Mouse (Mus musculus) kidney, postnatal 10 days (tissue): Measurements from ENCODE around the gene Lsm11.
A peak's percentile ranks its signal among the peaks of the same experiment; 100 is the strongest.

Experiments
- DNase-seq: peaks from one replicate; pipeline ENCODE4 v3.0.0; 2021; ENCODE audit warnings: mixed read lengths

Lsm11 gene

DNA sequence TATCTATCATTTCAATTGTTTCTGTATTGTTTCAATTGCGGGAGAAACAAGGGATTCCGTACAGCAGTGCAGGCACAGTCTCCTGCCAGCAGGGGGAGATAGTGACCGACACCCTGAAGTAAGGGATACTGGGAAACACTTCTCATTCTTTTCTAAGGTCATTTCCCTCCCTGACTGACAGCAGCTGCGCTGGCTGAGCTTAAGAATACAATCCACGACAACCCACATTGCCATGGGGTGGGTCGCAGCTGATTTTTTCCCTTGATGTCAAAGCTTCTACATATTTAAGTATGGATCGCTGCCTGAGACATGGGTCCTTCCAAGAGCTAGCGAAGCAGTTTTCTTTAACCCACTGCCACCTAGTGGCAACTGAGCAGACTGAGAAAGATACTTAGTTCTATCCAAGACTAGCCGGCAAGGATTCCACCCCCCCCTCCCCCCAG, 18.1 kb downstream of the Lsm11 start:
- peak; percentile 84 for DNase-seq

DNA sequence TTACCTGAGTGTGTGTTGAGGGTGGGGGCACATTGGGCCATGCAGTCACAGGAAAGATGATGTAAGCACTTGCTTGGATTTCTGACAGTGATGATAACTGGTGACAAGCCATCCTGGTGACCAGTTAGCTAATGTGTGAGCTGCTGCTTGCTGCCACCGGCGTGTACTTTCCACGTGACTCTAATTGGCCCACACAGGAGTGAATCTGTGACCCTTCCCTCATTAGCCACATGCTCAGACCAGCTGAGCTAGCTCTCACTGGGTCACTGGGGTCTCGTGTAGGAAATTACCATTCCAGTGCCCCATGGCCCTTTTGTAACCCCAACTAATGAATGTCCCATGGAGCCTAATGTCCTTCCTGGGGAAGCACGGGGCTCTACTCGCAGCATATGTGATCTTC, 19.3 kb downstream of the Lsm11 start:
- DNase-seq, result no peak

DNA sequence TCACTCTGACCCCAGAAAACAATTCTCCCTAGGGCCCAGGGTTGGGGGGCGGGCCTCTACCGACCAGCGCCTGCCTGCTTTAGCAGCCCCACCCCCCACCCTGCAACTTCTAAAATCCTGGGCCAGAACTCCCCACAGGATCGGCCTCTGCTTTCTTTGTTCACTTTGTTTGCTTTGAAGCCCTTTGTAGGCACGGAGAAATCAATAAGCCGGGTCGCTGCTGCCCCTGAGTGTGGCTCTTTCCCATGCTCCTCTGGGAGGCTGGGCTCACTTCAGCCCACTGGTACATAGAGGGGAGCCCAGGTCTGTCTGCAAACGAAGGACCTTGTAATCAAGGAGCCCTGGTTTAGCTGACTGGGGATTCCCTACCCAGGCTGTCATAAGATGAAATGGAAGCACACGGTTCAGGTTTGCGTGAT, 23.2 kb downstream of the Lsm11 start:
- no peak for DNase-seq

DNA sequence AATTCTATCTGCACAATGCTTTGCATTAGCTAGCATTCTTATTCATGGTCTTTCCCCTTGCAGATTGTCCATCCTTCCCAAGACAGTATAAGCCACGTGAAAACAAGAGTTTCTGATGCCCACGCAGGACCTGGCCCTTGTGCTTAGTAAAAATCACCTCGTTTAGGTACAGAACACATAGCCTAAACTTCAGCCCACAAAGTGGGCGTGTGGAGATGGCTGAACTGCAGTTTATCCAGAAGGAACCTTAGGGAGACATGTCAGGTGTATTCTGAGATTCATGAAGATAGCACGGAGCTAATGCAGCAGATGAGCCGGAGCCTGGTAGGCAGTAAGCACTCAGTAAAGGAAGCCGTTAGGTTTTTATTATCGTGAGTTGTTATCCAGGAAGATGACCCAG, 23.7 kb downstream of the Lsm11 start:
- no peak for DNase-seq

DNA sequence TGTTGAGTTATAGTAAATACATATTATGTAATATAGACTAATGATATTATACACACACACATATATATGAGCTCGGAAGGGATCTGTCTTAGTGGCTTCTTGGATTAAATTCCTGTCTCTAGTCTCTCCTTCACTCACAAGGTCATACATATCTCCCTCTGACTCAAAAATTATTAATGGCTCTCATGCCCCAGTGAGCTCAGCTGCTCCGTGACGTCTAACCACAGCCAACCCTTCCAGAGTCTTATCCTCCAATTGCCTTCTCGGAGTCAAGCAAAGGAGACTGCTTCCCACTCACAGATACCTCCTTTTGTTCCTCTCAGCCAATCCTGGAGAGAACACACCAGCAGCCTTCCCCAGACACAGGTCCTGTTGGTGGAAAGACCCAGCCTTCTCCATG, 25.9 kb downstream of the Lsm11 start:
- DNase-seq, result no peak

DNA sequence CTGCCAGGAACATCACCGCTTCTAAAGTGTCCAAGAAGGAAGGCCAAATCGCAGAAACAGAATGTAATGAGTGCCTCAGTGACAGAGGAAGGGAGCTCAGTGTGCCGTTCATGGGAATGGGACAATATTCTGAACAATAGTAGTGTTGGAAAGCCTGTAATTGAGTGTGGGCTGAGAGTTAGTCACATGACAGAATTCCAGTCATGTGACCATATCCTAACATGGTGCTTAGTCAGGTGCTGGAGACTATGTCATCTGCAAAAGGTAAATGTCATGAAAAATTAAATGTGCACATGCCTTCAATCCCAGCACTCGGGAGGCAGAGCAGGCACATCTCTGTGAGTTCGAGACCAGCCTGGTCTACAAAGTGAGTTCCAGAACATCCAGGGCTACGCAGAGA, 26.7 kb downstream of the Lsm11 start:
- DNase-seq, result no peak

DNA sequence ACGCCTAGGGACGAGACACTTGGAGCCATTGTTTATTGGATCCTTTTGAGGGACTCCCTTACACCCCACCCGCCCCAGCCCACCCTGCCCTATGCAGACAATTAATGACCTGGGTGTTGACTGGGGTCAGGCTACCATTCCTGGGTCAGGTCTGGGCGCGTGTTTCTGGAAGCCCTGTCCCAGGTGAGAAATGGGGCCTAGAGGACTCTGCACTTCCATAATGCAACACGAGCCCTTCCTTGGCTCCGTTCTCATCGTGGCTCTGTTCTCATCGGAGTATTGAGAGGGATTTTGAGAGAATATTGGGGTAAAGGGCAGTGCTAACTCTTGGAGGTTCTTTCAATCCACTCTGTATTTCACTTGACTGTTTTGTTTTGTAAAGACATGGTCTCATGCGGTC, 28.5 kb downstream of the Lsm11 start:
- DNase-seq, result no peak

DNA sequence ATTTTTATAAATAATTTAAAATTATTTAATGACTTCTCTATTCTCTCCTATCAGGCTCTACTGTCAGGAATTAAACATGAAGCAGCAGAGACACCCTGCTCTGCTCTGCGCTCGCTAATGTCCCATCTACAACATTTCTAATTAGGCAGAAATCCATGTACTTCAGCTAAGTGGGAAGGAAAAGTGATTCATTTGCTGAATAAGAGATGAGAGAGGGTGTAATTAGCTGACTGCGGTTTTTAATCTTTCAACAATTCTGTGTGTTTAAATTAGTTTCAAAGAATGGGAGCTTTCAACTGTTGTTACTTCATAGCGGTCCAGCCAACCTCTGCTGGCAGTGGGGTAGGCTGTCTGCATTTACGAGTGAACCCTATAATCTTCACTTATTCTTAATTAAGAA, 34.0 kb downstream of the Lsm11 start:
- no peak for DNase-seq

DNA sequence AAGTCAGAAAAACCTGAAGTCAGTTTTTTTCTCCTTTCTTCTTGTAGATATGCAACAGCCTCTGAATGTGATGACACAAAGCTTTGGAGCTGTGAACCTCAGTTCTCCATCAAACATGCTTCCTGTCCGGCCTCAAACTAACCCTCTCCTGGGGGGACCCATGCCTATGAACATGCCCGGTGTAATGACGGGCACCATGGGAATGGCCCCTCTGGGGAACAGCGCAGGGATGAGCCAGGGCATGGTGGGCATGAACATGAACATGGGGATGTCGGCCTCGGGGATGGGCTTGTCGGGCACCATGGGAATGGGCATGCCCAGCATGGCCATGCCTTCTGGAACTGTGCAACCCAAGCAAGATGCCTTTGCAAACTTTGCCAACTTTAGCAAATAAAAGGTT, 35.8 kb downstream of the Lsm11 start:
- no peak for DNase-seq

DNA sequence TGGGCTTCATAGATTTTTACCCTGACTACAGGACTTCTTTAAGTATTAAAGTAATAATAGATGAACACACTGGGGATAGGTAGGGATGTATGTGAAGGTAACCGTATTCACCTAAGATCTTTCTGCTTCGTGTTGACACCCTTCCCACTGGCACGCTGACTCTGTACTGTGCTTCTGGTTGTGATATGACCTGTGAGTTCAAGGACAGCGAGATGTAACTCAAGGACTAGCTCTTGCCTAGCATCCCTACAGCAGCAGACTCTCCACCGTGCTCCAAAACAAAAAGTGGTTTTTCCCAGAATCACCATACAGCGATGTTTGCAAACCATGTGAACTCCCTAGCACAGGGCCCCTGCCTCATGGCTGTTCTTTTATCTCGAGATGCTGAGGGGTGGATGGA, 36.7 kb downstream of the Lsm11 start:
- DNase-seq, result no peak

DNA sequence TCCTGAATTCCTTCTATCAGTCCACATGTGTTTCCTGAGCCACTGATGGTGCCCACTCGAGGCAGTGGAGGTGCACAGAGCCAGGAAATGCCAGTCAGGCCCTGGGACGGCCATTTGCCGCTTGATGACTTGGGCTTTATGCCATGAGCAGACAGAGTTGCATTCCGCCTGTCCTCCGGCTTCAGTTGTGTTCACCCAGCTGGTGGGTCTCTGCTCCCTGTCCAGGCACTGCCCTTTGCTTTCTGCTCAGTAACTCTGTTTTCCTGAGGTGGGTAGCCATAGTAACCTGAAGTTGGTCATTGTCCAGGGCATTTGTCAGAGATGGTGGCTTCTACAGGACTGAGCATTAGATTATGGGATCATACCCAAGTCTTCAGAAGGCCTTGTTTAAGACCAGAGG, 37.4 kb downstream of the Lsm11 start:
- peak; percentile 24 for DNase-seq

DNA sequence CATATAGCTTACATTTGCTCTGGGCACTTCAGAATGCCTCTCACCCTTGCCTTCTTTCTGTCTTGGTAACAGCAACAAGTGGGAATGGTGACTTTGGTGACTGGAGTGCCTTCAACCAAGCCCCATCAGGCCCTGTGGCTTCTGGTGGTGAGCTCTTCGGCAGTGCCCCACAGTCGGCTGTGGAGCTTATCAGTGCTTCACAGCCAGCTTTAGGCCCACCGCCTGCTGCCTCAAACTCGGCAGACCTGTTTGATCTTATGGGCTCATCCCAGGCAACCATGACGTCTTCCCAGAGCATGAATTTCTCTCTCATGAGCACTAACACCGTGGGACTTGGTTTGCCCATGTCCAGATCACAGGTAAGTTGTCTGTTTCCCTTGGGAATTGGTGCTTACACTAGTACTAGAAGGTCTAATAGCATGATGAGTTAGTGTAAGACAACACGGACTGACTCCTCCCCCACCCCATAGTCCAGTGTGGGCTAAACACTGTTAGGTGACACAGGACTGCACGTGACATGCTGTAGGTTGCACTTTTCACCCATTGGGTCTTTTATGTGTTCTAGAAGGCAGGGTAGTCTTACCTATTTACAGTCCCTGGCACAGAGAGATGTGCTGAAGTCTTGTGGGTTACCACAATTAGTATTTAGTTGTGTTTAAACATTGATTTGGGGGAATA, 38.5 kb downstream of the Lsm11 start:
- DNase-seq, result no peak

DNA sequence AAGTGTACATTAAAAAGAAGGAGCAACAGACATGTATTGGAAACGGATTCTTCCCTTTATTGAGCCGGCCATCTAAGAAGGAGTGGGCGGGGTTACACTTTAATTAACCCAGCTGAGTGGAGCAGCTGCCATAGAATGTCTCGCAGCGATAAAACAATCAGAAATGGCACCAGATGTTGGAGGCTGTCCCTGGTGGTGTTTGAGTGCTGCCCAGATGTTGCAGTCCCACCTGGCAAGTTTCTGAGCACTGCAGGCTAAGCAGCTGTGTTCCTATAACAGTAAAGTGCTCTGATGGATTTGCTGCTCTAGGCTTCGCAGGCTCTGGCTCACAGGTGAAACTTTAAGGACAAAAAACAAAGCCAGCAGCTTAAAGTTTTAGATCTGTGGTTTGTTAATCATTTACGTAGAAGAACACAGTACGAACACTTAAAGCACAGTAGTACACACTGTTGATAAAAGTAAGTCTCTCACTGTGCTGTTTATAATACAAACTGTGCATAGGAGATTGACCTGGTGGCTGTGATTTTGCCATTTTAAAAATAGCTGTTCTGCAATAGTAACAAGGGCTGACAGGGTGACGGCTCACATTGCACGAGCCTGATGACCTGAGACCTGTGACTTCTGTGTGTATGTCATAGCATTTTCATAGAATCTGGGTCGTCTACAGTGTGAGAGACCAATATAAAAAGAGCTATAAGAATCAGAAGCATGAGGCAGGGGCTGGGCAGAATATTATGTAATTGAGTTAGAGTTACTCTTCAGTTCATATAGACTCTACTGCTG, 44.3 kb downstream of the Lsm11 start:
- no peak for DNase-seq

DNA sequence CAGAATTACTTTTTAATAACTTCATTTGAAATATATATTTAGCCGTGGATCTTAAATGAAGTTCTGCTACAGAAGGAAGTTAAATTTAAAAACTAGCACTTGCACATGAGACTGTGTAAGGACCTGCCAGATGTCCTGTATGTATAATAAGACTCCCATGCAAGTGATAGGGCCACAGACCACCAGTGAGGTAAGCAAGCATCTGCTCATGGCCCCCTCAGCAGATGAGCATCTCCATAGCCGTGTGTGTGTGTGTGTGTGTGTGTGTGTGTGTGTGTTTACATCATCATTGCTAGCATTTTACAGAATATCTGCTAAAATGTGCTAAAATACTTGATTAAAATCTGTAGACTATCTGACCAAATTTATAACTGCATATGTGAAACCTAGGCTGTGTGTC, 47.3 kb downstream of the Lsm11 start:
- no peak for DNase-seq

DNA sequence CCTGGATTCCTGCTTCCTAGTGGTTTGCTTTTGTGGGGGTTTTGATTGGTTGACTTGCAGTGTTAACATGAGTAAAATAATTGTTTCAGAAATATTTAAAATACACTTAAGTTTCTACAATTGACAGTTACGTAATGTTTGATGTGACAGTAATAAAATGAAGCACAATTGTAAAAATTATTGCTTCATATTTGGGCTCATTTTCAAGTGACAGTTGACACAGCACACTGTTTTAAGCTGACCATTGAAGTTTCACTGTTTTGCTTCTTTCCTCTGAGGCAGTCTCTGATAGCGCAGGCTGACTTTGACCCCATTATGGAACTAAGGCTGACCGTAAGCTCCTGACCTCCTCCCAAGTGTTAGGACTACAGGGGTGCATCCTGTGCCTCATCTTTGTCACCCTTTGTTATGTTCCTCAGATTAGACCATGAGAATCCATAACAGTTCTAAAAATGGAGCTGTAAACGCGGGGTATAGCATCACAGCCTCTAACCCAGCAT, 51.8 kb downstream of the Lsm11 start:
- no peak for DNase-seq

DNA sequence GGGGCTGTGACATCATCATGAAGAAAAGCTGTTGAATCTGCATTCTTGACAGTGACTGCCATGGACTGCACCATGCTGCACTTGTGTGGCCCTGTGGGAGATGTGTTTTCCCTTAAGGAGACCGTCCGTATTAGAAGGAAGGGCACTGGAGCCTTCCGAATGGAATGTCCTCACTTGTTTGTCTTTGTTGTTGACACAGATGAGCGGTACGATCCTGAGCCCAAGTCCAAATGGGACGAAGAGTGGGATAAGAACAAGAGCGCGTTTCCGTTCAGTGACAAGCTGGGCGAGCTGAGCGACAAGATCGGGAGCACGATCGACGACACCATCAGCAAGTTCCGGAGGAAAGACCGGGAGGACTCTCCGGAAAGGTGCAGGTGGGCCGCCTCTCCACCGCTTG, 54.3 kb downstream of the Lsm11 start:
- DNase-seq, result no peak

DNA sequence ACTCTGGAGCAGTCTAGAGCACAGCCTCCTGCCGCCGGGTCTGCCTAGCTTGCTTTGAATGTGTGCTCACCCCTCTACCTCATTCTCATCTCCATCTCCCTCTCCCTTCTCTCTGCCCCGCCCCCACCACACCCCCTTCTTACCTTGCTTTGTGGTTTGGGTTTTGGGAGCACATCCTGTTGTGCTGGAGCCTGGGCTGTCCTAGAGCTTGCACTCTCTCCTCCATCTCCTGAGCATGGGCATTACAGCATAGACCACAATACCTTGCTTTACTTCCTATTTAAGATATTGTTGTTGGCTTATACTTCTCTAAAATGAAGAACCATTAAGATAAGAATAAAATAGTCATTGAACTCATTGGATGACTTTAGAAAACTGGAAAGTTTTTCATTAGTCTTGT, 54.8 kb downstream of the Lsm11 start:
- DNase-seq, result no peak

DNA sequence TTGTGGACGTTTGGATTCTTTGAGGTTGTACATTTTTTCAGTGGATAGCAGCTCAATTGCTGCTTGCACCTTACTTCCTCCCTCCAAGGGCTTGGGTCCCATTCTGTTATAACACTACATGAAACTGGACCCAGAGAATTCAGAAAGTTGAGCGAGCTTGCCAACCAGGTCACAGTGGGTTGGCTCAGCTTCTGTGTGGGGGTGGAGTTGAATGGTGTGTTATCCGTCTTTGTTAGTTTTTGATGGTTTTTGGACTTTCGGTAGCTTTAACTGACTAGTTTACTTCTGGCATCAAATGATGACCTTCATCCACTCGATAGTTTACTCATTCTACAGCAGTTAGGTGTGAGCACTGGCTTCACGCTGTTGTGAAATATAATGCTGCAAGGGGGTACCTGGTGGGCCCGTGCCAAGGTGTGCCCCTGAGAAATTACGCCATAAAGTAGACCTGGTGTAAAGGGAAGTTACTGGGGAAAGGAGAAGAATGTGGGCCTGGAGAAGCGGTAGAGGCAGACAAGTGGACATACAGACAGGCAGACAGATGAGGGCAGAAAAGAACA, 56.2 kb downstream of the Lsm11 start:
- DNase-seq, result no peak

DNA sequence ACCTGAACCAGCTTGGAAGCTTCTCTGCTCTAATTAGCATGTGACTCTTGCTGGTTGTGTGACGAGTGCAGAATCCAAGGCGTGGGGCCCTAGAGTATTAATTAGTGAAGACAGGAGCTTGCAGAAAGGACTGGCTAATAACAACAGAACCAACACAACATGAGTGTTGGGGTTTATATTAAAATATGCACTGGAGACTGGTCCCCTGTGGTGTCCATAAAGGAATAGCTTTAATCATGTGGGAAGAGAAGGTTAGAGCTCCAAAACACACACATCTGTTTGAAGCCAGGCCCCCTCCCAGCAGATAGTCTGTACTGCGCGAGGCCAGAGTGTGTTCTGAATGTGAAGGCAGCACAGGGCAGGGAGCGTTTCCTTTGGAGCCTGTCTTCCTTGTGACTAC, 58.1 kb downstream of the Lsm11 start:
- no peak for DNase-seq

DNA sequence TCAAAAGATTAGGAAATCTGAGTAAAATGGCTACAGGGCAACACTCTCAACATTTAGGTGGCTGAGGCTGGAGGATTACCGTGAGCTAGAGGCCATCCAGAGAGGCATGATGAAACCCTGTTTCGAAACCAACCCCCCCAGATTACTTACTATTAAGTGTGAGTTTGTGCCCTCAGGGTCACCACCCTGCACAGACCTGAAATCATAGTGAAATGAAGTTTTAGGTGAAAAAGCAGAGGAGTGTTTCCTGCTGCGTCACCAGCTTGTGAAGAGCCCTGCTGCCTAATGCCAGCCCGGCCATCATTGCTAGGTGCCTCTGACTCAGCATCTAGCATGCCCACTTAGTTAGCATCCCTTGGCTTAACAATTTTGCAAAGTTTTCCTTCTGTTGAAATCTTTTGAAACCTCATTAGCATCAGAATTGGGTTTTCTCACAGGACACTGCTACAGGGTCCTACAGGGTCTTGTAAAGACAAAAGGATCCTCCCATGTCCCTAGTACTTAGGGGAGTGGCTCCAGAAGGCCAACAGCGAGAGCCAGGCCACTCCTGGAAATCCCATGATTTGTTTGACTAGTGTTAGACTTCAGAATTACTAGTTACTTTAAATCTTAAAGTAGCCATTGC, 59.0 kb downstream of the Lsm11 start:
- DNase-seq, result no peak

DNA sequence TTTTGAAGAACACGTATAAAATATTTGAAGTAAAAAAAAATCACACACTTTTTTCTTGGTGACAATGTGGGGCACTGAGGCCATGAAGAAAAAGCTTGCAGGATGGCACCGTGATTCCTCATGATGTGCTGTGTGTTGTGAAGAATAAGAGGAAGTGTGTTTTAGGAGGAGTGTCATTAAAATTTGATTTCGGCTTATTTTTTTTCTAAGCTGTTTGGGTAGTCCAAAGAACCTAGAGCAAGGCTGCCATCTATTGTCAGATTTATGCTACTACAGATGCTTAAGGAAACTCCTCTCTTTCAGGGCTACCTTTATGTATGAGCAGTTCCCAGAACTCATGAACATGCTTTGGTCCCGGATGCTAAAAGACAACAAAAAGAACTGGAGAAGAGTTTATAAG, 60.7 kb downstream of the Lsm11 start:
- no peak for DNase-seq

DNA sequence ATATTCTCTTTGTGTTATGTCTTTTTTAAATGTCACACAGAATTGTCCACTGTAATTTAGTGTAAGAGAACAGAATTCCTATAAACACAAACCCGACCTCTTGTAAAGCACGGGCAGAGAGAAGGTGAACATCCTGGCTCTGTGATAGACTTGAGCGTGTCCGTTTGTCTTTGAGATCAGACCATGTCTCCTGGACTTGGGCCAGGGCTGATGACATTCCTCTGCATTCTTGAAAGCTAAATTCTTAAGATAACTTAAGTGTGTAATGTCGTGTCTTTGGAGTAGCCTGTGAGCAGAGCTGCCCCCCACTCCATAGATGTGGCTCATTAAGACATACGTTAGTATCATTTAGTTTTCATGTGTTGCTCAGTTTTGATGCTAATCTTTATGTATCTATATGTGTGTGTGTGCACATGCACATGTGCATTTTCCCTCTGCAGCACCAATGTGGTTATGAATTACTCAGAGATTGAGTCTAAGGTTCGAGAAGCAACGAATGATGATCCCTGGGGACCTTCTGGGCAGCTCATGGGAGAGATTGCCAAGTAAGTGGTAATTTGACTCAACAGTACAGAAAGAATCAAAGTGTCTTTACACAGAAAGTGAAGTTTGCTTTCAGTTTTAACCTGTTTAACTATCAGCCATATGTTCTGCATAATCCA, 61.3 kb downstream of the Lsm11 start:
- DNase-seq, result peak; percentile 71

DNA sequence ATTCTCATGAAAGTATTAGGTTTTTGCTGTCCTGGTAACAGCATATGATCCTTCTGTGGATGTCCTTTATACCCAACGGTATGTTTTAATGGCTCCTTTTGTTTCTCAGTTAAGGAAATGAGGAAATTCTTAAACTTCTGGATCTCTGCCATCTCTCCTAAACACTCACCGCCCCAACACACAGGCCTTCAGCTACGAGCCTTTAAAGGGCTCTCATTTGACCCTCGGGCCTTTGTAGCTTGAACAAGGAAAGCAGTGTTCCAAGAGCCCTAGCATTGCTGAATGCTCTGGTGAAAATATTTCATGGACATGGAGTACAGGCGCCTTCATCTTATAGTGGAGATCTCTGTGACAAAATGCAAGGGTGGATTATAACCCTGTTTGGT, 63.1 kb downstream of the Lsm11 start:
- no peak for DNase-seq
